Mouse (Mus musculus) bone marrow macrophage, adult 2 months (primary cell): ENCODE data around the gene Rhox3g. TPM values are rescaled to one million over a fixed set of nuclear protein-coding genes. Genes with fewer than 3 reads are reported as not detected.
"Not testable (repeated sequence)": the region's sequence is repeated elsewhere in the genome, so short reads cannot be mapped to it uniquely, and the experiment has no call there.

Experiments
- H3K27ac ChIP-seq: 2 replicates; pipeline ENCODE4 v1.5.1; 2012; ENCODE audit warnings: low read depth, low read length; ENCODE audit not compliant: insufficient read depth
- H3K4me1 ChIP-seq: 2 replicates; pipeline ENCODE4 v1.6.1; 2012; ENCODE audit warnings: low read length; ENCODE audit not compliant: control insufficient read depth, insufficient read depth
- H3K4me3 ChIP-seq: 2 replicates; pipeline ENCODE4 v1.5.1; 2012; ENCODE audit warnings: mild to moderate bottlenecking, low read length, moderate library complexity; ENCODE audit not compliant: insufficient read depth
- polyA plus RNA-seq: library from polyadenylated mRNA; stranded (reverse); fragments of >200 nt; gene quantifications from 2 replicates; pipeline ENCODE4 v1.2.4, GENCODE M21; 2012; ENCODE audit not compliant: missing spikeins, insufficient read depth, insufficient read length

Gene Rhox3g
- not detected in 2 replicates for polyA plus RNA-seq

- H3K27ac ChIP-seq, H3K4me3 ChIP-seq, H3K4me1 ChIP-seq: not testable (repeated sequence)
Measured at GRCm38 (mm10) chrX:37628512-37628911, at the start of gene Rhox3g. Gene Rhox3g, minus strand, starts transcription at chrX:37628612.

- H3K27ac ChIP-seq, result not testable (repeated sequence)
Measured at GRCm38 (mm10) chrX:37673177-37673576, 44.8 kb upstream of the Rhox3g start, which contains the start of gene Rhox2h. Gene Rhox2h, minus strand, starts transcription at chrX:37673277.

GRCm38 (mm10) chrX:37668664-37669063 lies 40.3 kb upstream of the Rhox3g start, which contains the start of gene Rhox3h:
Gene Rhox3h, minus strand, starts transcription at chrX:37668764.
- H3K27ac ChIP-seq, H3K4me1 ChIP-seq, H3K4me3 ChIP-seq: not testable (repeated sequence)

More at GRCm38 (mm10) chrX:37673177-37673576, 44.8 kb upstream of the Rhox3g start, which contains the start of gene Rhox2h:
- H3K4me3 ChIP-seq, H3K4me1 ChIP-seq: not testable (repeated sequence)

GRCm38 (mm10) chrX:37651227-37651626 lies 22.8 kb upstream of the Rhox3g start, which contains the start of gene Rhox4g:
Gene Rhox4g, minus strand, starts transcription at chrX:37651327.
- H3K4me3 ChIP-seq, H3K27ac ChIP-seq, H3K4me1 ChIP-seq: not testable (repeated sequence)

GRCm38 (mm10) chrX:37643370-37643769 lies 15.0 kb upstream of the Rhox3g start, which contains the start of gene Rhox2g:
Gene Rhox2g, minus strand, starts transcription at chrX:37643470.
- H3K4me1 ChIP-seq, H3K4me3 ChIP-seq, H3K27ac ChIP-seq: not testable (repeated sequence)

GRCm38 (mm10) chrX:37607604-37608003 lies 20.8 kb downstream of the Rhox3g start, which contains the start of gene Rhox4f:
Gene Rhox4f, minus strand, starts transcription at chrX:37607704.
- H3K27ac ChIP-seq, H3K4me1 ChIP-seq, H3K4me3 ChIP-seq: not testable (repeated sequence)

GRCm38 (mm10) chrX:37580692-37581091 lies 47.7 kb downstream of the Rhox3g start, which contains the start of gene Rhox3f:
Gene Rhox3f, plus strand, starts transcription at chrX:37580992.
- not testable (repeated sequence) for H3K4me3 ChIP-seq

More at GRCm38 (mm10) chrX:37580692-37581091, 47.7 kb downstream of the Rhox3g start, which contains the start of gene Rhox3f:
- H3K4me1 ChIP-seq, H3K27ac ChIP-seq: not testable (repeated sequence)

Other genes with a start within 250 kb of the Rhox3g start
- not detected in 2 replicates for gene Rhox3a2, start 248.6 kb downstream of the Rhox3g start, polyA plus RNA-seq
- not detected in 2 replicates for gene Rhox4a2, start 237.8 kb downstream of the Rhox3g start, polyA plus RNA-seq
- gene Rhox2b, start 216.5 kb downstream of the Rhox3g start, polyA plus RNA-seq, result not detected in 2 replicates
- gene Rhox4b, start 196.1 kb downstream of the Rhox3g start, polyA plus RNA-seq, result not detected in 2 replicates
- not detected in 2 replicates for gene Rhox2c, start 174.9 kb downstream of the Rhox3g start, polyA plus RNA-seq
- not detected in 2 replicates for gene Rhox3c, start 170.0 kb downstream of the Rhox3g start, polyA plus RNA-seq
- gene Rhox4c, start 148.3 kb downstream of the Rhox3g start, polyA plus RNA-seq, result not detected in 2 replicates
- gene Rhox2d, start 135.2 kb downstream of the Rhox3g start, polyA plus RNA-seq, result not detected in 2 replicates
- not detected in 2 replicates for gene Rhox4d, start 114.3 kb downstream of the Rhox3g start, polyA plus RNA-seq
- not detected in 2 replicates for gene Rhox2e, start 98.2 kb downstream of the Rhox3g start, polyA plus RNA-seq
- not detected in 2 replicates for gene Rhox3e, start 86.6 kb downstream of the Rhox3g start, polyA plus RNA-seq
- gene Rhox4e, start 71.2 kb downstream of the Rhox3g start, polyA plus RNA-seq, result not detected in 2 replicates
- gene Rhox2f, start 57.2 kb downstream of the Rhox3g start, polyA plus RNA-seq, result not detected in 2 replicates
- gene Rhox3f, start 47.6 kb downstream of the Rhox3g start, polyA plus RNA-seq, result not detected in 2 replicates
- gene Rhox4f, start 20.9 kb downstream of the Rhox3g start, polyA plus RNA-seq, result not detected in 2 replicates
- not detected in 2 replicates for gene Rhox2g, start 14.9 kb upstream of the Rhox3g start, polyA plus RNA-seq
- gene Rhox4g, start 22.7 kb upstream of the Rhox3g start, polyA plus RNA-seq, result not detected in 2 replicates
- not detected in 2 replicates for gene Rhox3h, start 40.2 kb upstream of the Rhox3g start, polyA plus RNA-seq
- not detected in 2 replicates for gene Rhox2h, start 44.7 kb upstream of the Rhox3g start, polyA plus RNA-seq
- not detected in 2 replicates for gene Rhox5, start 176.2 kb upstream of the Rhox3g start, polyA plus RNA-seq
- not detected in 2 replicates for gene Rhox6, start 198.3 kb upstream of the Rhox3g start, polyA plus RNA-seq
- gene Rhox7a, start 203.1 kb upstream of the Rhox3g start, polyA plus RNA-seq, result not detected in 2 replicates